Mouse (Mus musculus): ENCODE data around the gene Stk25.

The Stk25 gene

GRCm38 (mm10) chr1:93607090-93608083, 51.1 kb downstream of the Stk25 start:
- in situ Hi-C loops (cut with MboI, MseI) = no loop called here

- in situ Hi-C loops (cut with MboI, MseI) = no loop called here
These were observed 54.5 kb downstream of the Stk25 start for GRCm38 (mm10) chr1:93603921-93604320.

GRCm38 (mm10) chr1:93602911-93603310, 55.5 kb downstream of the Stk25 start:
- in situ Hi-C loops (cut with MboI, MseI) = no loop called here

GRCm38 (mm10) chr1:93595916-93596315, 62.5 kb downstream of the Stk25 start:
- in situ Hi-C loops (cut with MboI, MseI) = no loop called here

- in situ Hi-C loops (cut with MboI, MseI) = no loop called here
These were observed 64.5 kb downstream of the Stk25 start for GRCm38 (mm10) chr1:93593960-93594359.

- in situ Hi-C loops (cut with MboI, MseI) = no loop called here
These were observed 70.1 kb downstream of the Stk25 start for GRCm38 (mm10) chr1:93588346-93588745.

GRCm38 (mm10) chr1:93581545-93581944, 76.9 kb downstream of the Stk25 start:
- in situ Hi-C loops (cut with MboI, MseI) = no loop called here

GRCm38 (mm10) chr1:93577861-93578260, 80.6 kb downstream of the Stk25 start:
- in situ Hi-C loops (cut with MboI, MseI) = no loop called here

GRCm38 (mm10) chr1:93577066-93577465, 81.4 kb downstream of the Stk25 start:
- in situ Hi-C loops (cut with MboI, MseI) = no loop called here

Measured in T-helper 1 cell (primary cell).